Mouse (Mus musculus): ENCODE measurements at regions not wholly inside any gene's neighbourhood (a gene's known extent, or its start where the extent isn't known, plus 50 kb on each side); places are given as distances from the start of the nearest gene placed in this dataset.

- no peak for DNase-seq (ENCODE audit: low spot score)
Measured at GRCm38 (mm10) chr8:44656031-44656430, 279.2 kb upstream of the Fat1 start.

GRCm38 (mm10) chr8:44656470-44656869 lies 278.8 kb upstream of the Fat1 start:
- DNase-seq (ENCODE audit: low spot score), result no peak

- DNase-seq (ENCODE audit: low spot score), result no peak
Measured at GRCm38 (mm10) chr8:44661696-44662095, 273.6 kb upstream of the Fat1 start.

GRCm38 (mm10) chr8:44687126-44687525 lies 248.1 kb upstream of the Fat1 start:
- DNase-seq (ENCODE audit: low spot score), result no peak

- no peak for DNase-seq (ENCODE audit: low spot score)
Measured at GRCm38 (mm10) chr8:44689837-44690592, 245.2 kb upstream of the Fat1 start.

GRCm38 (mm10) chr8:44690593-44690950 lies 244.7 kb upstream of the Fat1 start:
- DNase-seq (ENCODE audit: low spot score), result no peak

GRCm38 (mm10) chr8:44691140-44691539 lies 244.1 kb upstream of the Fat1 start:
- no peak for DNase-seq (ENCODE audit: low spot score)

- DNase-seq (ENCODE audit: low spot score), result no peak
Measured at GRCm38 (mm10) chr8:44692036-44692688, 243.1 kb upstream of the Fat1 start.

- DNase-seq (ENCODE audit: low spot score), result peak; percentile 6
Measured at GRCm38 (mm10) chr8:44694861-44695260, 240.4 kb upstream of the Fat1 start.

GRCm38 (mm10) chr8:44696066-44696853 lies 239.0 kb upstream of the Fat1 start:
- peak; percentile 15 for DNase-seq (ENCODE audit: low spot score)

- DNase-seq (ENCODE audit: low spot score), result no peak
Measured at GRCm38 (mm10) chr8:44699384-44700105, 235.7 kb upstream of the Fat1 start.

GRCm38 (mm10) chr8:44704595-44705265 lies 230.5 kb upstream of the Fat1 start:
- DNase-seq (ENCODE audit: low spot score), result no peak

- no peak for DNase-seq (ENCODE audit: low spot score)
Measured at GRCm38 (mm10) chr8:44708659-44709170, 226.5 kb upstream of the Fat1 start.

- DNase-seq (ENCODE audit: low spot score), result no peak
Measured at GRCm38 (mm10) chr8:44709171-44709940, 225.9 kb upstream of the Fat1 start.

GRCm38 (mm10) chr8:44734577-44734976 lies 200.7 kb upstream of the Fat1 start:
- no peak for DNase-seq (ENCODE audit: low spot score)

- DNase-seq (ENCODE audit: low spot score), result no peak
Measured at GRCm38 (mm10) chr8:44735801-44736200, 199.4 kb upstream of the Fat1 start.

- DNase-seq (ENCODE audit: low spot score), result no peak
Measured at GRCm38 (mm10) chr8:44743353-44743752, 191.9 kb upstream of the Fat1 start.

GRCm38 (mm10) chr8:44744991-44745658 lies 190.1 kb upstream of the Fat1 start:
- no peak for DNase-seq (ENCODE audit: low spot score)

- DNase-seq (ENCODE audit: low spot score), result no peak
Measured at GRCm38 (mm10) chr8:44758727-44759126, 176.5 kb upstream of the Fat1 start.

GRCm38 (mm10) chr8:44762731-44763130 lies 172.5 kb upstream of the Fat1 start:
- DNase-seq (ENCODE audit: low spot score), result no peak

Data from gastrocnemius, adult 18-20 months (tissue).